Mouse (Mus musculus) lung, postnatal 10 days (tissue): Measurements from ENCODE around the gene Sfrp2.

ENCODE experiments used
- DNase-seq: peaks from one replicate; pipeline ENCODE4 v3.0.0; 2021

Gene Sfrp2

DNA sequence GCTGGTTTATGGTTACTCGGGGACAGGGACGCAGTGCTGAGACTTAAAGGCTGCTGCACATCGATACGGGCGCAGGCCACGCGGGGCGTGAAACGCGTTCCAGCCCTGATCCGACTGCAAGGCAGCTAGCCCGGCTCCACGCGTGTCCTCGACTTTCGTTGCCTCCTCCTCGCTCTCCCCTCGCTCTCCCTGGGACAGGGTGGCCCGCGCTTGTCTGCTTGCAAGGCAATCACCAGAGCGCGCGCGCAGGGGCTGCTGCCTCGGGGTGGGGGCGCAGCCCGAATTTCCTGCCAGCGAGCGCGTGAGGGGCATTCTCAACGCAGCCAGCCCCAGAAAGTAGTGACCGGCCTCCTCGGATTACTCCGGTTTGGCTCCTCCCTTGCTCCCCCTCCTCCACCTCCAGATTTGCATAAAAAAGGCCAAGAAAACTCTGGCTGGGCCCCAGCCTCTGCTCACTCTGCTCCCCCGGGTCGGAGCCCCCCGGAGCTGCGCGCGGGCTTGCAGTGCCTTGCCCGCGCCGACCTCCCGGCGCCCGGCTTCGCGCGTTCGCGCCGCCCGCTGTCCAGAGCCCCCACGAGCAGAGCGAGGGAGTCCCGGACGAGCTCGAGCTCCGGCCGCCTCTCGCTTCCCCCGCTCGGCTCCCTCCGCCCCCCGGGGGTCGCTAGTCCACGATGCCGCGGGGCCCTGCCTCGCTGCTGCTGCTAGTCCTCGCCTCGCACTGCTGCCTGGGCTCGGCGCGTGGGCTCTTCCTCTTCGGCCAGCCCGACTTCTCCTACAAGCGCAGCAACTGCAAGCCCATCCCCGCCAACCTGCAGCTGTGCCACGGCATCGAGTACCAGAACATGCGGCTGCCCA is at the start of gene Sfrp2:
TSS of gene Sfrp2 (plus strand) at position 451 of the 855 bp plus-strand sequence.
- DNase-seq, result peak; percentile 58

DNA sequence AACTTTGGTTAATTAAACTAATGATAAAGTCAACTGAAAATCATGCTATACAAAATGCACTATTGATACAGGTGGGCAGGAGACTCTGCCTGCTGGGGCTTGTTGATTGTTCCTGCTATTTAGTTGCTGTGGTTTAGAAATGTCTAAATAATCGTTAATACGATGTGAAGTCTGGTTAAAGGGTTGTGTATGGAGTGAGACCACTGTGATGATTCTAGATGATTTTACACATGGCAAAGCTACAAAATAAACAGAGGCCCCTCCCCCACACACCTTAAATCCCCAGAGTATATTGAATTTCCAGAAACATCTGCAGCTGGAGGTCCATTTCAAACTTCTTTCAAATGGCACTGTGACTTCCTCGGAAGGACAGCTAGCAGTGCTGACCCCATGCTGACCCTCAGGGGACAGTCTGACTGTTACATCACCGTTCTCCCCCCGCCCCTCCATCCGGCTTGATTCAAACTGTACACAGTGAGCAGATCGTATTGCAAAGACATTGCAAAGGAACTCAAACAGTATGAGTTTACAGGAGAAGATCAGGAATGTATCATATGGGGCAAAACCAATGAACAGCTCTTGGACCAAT is 48.4 kb upstream of the Sfrp2 start:
- DNase-seq, result peak; percentile 48

DNA sequence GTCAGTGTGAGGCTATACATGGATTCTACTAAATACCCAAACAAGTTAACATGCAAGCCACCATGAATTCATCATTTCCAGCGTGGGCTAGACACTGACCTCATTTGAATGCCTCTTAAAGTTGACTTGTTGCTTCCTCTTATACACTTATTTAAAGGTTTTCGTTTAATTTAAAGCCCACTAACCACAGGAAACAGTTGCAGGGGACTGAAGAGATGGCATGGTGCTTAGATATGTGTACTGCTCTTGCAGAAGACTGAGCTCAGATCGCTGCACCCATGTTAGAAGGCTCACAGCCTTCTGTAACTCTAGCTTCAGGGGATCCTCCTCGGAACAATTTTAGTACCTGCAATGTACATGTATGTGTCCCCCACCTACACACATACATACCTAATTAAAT is 47.5 kb upstream of the Sfrp2 start:
- DNase-seq, result no peak

DNA sequence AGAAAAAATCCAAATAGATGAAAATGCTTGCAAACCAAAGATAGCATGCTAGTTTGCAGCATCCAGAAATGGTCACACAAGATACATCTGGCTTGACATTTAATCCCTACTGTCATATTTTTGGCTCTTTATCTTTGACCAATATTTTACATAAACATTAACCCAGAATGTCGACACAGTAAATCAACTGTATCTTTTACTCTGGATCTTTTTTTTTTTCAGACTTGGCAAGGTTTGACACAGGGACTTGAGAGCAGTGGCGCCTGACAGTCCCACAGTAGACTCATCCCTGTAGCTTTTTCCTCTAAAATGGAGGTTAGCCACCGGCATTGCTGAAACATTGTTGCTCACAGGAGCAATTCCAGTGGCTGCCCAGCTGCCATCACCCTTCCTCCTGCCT is 37.9 kb upstream of the Sfrp2 start:
- no peak for DNase-seq

DNA sequence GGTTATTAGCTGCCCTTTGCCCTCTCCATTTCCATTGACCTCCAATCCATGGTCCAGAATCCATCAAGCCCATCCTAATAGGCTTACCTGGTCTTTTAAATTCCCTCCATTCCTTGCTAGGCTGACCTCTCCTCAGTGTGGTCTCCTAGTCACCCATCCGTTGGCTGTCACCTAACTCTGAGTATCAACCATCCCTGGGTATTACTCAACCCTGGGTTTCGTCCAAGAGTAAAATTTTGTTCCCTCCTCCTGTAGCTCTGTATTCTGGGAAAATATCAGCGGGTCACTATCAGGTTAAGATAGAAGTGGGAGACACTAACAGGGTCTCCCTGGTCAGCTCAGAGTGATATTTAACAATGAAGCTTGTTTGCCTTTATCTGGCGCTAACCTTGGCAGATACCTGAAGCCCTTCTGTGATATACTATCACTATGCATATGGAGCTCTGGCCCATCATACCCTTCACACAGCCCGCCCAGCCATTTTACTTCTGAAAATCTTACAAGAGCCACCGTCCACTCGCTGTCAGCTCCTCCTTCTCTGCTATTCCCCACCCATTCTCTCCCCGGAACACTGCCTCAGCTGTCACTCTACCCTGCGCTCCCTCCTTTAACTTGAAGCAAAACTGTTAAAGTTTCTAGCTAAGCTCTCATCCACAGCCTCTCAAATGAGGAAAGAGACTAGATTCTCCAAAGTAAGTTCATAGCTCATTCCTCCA is 37.3 kb upstream of the Sfrp2 start:
- no peak for DNase-seq

DNA sequence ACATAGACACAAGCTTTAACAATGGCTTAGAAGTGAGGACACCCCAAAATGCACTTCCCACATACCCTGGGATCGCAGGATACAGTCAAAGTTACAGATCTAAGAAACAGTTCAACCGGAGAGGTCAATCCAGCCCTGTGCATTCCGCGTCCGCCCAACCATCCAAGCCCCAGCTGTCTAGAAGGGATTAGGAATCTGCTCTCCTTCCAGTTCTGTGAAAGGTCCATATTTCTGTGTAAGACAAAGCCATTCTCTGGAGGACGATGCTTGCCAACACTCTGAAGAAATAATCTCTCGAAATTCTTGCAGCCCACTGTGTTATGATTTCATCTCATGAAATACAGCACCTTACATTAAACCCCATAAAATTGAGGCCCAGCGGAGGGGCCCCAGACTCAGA is 32.1 kb upstream of the Sfrp2 start:
- no peak for DNase-seq

DNA sequence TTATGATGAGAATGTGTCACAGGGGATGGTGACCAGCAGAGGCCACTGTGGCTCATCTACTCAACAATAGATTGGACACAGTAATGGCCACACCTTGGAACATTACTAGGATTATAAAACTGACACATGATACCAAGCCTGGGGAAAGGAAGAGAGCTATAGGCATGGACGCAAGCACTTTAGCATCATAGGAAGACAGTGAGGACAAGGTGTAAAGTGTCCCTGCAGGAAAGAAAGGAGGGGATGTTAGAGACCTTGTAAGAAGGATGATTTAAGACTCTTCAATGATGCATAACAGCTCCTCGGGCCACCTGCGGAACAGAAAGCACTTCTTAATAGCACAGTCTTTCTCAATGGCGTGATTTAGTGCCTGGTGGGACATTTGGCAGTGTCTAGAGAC is 29.1 kb upstream of the Sfrp2 start:
- no peak for DNase-seq

DNA sequence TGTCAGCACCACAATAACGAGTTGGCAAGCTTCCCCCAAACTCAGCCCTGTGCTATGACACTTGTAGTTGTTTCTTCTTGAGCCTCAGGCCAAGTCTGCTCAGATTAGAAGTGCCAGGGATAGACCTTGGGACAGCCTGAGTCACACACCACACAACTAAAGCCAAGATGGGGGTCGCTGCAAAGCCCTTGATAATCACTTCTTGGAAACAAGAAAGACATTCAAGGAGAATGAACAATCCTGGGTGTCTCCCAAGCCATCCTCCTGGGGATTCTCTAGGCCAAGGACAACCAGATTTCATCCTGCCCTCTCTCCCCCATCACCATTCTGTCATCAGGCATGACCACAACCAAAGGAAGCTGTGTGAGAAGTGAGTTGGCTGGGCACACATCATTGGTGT is 25.9 kb upstream of the Sfrp2 start:
- no peak for DNase-seq

DNA sequence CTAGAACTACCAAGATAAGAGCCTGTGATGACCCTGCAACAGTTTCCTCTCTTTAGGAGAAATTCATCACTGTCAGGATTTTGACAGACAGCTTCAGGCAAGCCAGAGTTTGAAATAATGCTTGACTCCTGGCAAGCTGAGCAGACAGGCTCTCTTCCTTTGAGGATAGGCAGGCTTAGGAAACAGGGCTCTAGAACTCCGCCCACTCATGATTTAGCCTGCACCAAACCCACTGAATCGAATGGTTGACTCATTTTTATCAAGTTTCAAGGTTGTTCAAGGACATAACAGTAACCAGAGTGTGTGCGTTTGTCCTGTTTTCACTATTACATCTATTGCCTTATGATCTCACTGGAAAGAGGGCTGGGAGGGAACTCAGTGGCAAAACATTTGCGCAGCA is 18.8 kb upstream of the Sfrp2 start:
- DNase-seq, result no peak

DNA sequence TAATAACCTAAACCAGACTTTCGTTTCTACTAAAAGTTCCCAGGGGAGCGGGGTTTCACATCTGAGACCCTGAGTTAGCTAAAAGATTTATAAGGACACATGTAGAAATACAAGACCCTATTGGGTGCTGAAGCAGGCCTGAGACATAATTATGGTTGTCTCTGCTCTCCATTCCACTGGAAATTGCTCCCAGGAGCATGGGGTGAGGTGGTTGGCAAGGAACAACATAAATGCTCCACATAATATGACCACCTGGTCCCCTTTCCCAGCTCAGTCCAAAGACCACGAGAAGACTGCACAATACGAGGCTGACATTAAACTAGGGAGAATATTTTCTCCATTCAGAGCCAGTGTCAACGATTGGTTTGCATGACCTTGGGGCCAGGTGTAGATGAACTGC is 18.2 kb upstream of the Sfrp2 start:
- DNase-seq, result no peak

DNA sequence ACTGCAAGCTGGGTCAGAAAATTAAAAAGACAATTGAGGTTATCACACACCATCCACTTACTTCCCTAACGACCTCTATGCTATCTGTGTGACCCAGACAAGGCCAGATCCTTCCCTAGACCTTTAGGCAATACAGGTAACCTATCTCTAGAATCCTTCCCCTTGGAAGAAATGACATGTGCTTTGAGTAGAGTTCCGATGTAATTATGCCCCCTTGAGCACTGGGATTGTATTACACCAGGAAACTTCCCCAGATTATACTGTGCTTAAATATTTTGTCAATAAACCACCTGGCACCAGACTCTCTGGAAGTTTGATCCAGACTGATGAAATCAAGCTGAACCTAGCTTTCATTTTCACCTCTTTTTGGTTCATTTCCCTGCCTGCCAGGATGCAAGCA is 14.5 kb upstream of the Sfrp2 start:
- DNase-seq, result no peak

DNA sequence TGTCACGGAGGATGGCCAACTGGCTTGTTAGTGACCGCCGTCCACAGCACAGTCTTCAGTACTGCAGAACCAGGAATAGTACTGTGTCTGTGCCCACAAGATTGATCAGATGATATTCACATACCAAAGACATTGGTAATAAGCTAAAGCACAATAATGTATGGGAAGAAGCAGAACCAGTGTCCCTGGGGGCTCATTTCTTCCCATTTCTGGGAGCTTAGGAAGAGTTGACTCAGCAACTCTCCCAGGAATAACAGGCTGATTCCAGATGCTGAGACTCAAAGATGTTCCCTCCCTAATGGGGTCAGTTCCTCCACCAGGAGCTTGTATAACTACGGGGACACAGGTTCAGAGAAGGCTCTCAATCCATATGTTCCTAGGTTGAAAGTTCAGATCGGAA is 13.9 kb upstream of the Sfrp2 start:
- DNase-seq, result no peak

DNA sequence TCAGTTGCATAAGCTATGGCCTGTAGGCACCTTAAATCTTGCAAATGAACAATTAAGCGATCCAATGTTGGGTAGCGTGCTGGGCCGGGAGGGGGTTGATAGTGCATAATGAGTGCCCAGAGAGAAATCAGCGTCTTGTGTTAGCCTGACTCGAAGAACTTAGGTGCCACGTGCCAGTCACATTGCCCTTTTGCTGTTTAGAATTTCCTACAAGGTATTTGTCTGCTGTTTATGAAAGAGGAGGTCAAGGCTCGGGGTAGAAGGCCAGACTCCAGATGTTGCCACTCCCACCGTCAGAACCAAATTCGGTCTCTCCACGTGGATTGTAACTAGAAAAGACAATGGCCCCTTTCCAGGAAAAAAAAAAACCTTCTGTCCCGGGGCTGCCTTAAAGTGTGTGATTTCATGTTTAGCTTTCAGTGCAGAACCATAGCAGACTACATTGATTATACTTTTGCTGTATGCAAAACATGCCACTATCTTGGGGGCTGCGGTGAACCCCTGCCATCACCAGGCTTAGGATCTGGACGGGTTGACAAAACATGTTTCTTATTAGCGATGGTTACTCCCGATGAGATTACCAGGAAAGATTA is 11.0 kb upstream of the Sfrp2 start:
- no peak for DNase-seq

DNA sequence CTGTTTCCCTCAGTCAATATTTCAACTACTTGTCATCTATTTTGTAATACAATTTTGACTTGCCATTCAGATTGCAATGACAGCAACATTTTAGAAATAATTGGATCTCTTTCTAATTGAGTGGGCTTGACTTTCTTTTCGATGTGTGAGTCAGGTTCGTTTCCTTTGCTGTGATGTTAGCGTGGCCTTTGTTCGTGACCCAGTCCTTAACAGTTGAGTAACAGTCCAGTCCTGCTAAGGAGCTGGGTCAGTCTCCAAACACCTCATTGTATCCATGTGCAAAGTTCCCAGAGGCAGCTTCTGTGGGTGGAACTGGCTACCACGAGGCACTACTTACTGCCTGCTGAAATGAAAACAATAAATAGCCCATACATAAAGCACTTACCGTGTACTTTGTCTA is 10.5 kb upstream of the Sfrp2 start:
- peak; percentile 14 for DNase-seq

DNA sequence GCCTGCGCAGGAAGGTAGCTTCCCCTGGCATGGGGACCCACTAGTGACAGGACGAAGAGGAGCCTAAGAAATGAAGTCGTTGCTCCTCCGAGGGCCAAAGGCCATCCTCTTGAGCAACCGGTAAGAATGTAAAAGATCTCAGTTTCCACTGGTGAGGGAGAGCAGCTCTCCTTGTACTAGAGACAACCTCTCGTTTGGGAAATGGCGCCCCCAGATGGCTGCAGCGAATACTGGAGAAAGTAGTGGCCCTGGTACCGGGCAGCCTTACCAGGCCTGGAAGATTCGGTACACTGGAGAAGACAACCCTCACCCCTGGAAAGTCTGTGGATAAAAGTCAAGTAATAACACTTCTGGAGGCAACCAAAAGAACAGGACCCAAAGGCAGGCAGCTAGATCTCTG is 3.8 kb upstream of the Sfrp2 start:
- DNase-seq, result no peak

DNA sequence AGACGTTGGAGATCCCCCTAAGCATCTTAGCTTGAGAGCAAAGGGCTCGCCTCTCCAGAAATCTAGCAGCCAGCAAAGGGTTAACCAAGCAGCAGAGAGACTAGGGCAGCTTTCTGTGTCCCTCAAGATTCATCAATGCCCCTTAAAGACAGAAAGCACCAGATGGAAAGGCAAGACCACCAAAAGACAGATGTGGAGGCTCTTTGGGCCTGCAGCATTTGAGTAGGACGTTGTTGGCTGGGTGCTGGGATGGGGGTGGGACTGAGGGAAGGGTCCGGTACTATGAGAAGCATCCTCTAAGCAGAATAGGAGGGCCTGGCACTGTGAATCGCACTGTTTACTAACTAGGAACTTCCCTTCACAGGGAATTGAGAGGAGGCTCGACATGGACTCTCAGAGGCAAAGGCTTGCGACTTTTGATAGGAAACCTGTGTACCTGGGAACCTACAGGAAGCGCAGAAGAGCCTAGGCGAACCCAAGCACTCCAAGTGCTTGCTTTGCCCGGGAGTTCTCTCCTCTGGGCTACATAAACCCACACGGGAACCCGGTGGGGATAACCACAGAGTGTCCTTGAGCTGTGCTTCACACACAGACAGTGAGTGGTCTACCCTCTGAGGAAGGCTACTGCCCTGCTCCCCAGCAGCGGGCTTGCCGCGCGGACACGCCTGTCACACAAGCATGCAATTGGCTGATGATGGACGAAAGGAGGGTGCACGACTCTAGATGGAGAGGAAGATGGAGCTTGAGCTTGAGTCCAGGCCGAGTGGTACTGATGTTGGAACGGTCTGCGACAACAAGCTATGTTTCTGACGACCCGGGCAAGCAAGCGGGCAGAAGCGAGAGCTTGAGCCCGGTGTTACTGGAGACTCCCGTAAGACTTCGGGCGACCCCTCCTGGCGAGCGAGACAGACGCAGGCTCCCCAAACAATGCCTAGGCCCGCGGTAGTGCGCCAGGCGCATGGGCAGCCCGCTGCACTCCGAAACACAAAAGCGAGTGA is 2.3 kb upstream of the Sfrp2 start:
- DNase-seq, result peak; percentile 89

DNA sequence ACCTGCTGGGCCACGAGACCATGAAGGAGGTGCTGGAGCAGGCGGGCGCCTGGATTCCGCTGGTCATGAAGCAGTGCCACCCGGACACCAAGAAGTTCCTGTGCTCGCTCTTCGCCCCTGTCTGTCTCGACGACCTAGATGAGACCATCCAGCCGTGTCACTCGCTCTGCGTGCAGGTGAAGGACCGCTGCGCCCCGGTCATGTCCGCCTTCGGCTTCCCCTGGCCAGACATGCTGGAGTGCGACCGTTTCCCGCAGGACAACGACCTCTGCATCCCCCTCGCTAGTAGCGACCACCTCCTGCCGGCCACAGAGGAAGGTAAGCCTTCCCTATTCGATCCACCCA is 577 bp downstream of the Sfrp2 start:
- no peak for DNase-seq

DNA sequence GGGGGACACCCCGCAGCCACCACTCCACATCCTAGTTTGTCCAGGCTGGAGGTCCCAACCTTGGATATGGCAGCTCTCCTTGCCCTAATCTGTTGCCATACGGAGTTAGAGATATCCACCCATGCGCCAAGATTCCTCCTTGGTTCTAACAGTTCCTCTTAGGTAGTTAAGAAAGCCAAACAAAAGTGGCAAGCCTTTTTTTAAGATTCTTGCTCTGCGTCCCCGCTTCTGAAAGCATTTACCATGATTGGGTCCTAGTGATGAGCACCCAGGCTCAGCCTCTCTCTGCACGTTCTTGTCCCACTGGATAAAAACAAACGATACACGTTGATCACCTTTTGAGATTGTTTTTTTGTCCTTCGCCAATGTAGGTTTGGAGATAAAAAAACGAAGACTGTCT is 1.0 kb downstream of the Sfrp2 start:
- DNase-seq, result no peak

DNA sequence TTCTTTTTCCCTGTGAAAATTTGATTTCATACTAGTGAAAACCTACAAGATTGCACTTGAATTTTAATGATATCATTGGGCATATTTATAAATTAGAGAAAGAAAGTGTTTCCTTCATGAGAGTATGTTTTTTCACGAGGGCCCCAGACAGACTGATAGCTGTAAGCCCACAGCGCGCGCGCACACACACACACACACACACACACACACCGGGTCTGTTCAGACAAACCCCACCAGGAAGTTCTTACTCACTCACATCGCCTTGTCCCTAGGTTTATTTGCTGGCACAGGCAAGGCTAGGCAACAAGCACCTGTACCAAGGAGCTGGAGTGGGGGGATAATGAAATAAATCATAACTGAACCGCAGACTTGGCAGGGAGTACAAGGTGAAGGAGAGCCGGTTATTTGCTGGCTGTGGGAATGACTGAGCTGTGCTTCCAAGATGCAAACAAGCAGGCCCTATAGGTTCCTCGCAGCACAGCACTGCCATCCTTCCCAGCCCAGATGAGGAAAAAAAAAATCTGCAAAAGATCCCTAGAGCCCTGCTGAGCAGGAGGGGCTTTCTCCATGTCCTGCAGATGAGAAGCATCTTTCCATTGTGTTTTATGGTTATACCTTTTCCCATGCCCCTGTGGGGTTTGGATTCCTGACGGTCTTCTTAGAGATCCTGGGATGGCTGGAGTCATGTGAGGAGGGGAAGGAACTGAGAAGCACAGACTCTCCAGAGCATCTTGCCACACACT is 2.3 kb downstream of the Sfrp2 start:
- DNase-seq, result no peak

DNA sequence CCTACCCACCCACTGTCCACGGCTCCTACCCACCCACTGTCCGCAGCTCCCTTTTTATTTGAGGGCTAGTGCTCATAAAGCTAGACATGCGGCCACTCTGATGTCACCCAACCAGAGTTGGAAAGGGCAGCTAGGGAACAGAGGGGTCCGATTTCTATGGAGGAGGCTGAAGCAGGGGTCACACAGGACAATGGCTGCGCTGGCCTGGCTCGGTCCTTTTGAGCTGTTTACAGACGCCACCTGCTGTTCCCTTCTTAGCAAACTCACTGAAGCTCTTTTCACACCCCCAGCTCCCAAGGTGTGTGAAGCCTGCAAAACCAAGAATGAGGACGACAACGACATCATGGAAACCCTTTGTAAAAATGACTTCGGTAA is 2.9 kb downstream of the Sfrp2 start:
- DNase-seq, result no peak

DNA sequence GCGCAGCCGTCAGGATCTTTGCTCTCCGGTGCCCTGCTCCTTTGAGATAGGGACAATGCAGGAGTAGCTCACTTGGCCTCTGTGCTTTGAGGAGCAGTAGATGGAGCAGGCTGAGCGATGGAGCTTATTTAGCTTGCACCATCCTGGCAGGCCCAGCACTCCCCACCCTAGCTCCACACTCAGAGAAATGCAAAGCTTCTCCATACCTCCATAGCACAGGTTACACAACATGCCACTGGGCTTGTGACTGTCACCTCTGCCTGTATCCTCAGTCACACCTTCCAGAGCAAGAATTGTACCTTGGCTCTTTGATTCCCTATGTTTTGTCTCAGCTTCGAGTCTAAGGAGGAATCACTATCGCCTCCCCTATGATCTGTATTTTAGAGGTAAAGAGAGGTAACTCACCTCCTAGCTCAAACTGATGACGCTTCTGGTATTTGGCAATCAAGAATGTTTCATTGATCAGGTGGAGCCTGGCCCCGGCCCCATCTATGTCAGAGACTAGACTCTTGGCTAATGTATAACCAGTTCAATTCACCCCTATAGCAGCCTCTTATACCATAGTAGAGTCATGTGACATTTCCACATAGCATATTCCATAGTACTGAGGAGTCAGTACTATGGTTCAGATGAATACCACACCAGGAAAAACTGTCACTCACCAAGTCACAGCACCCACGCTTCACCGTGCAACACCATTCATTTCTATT is 5.2 kb downstream of the Sfrp2 start:
- no peak for DNase-seq
